In genomic region chr6:38698233-38698889, GRCm38 (mm10) we compare ENCODE assay signal across 12 mouse cellular contexts. TPM values are rescaled to one million over a fixed set of nuclear protein-coding genes. Genes with fewer than 3 reads are reported as not detected.
DNase-seq lines count a peak whose midpoint lies in the region; ATAC-seq lines count a peak whose summit lies in the region.
"Had no signal": no experiment of that assay in that cellular context is flagged by ENCODE, and none has a peak within 500 bp of the region (broad histone marks: within the 10 kb centered on the region; RNA-seq: fewer than 3 reads in every experiment).

No protein-coding gene starts in this region.

- H3K36me3 ChIP-seq in forebrain, embryonic 12.5 days (replicated peaks): peaks cover 77% of the 10 kb centered on the region
- H3K36me3 ChIP-seq in forebrain, embryonic 11.5 days (ENCODE audit: control insufficient read depth, insufficient read depth, low read length): peaks cover 12% of the 10 kb centered on the region; the same call in 1 of the 2 replicates

- H3K9ac ChIP-seq in forebrain, embryonic 12.5 days: no peak overlapping the region
- no peak overlapping the region for H3K9ac ChIP-seq in forebrain, embryonic 11.5 days (ENCODE audit: low read length)

- H3K9me3 ChIP-seq in forebrain, embryonic 12.5 days: no peaks in the 10 kb centered on the region
- H3K9me3 ChIP-seq in forebrain, embryonic 11.5 days (ENCODE audit: control insufficient read depth, low read length): no peaks in the 10 kb centered on the region

- H3K27me3 ChIP-seq in forebrain, embryonic 12.5 days: no peaks in the 10 kb centered on the region
- H3K27me3 ChIP-seq in forebrain, embryonic 11.5 days (ENCODE audit: control insufficient read depth, insufficient read depth, low read length): no peaks in the 10 kb centered on the region

- H3K4me2 ChIP-seq in forebrain, embryonic 12.5 days: no peak overlapping the region
- H3K4me2 ChIP-seq in forebrain, embryonic 11.5 days (ENCODE audit: low read depth, low read length, severe bottlenecking): no peak overlapping the region

- H3K4me3 ChIP-seq in forebrain, embryonic 12.5 days (replicated peaks): no peak overlapping the region
- H3K4me3 ChIP-seq in forebrain, embryonic 11.5 days (ENCODE audit: low read depth, low read length): no peak overlapping the region

- WGBS in forebrain, embryonic 12.5 days: 98% methylated on average over 18 of the region's 18 CpGs
- 94% methylated on average over 18 of the region's 18 CpGs for WGBS in forebrain, embryonic 11.5 days

- 0 out of 2 replicates have a peak, but pooled peaks have one; percentile 14 for ATAC-seq in forebrain, embryonic 12.5 days (ENCODE audit: low FRiP score)
- no peak for ATAC-seq in forebrain, embryonic 11.5 days (replicated peaks; ENCODE audit: low FRiP score)

- no peaks in the 10 kb centered on the region for H3K4me1 ChIP-seq in forebrain, embryonic 12.5 days
- H3K4me1 ChIP-seq in forebrain, embryonic 11.5 days (replicated peaks; ENCODE audit: control insufficient read depth, insufficient read depth, low read length): no peaks in the 10 kb centered on the region

- no peak overlapping the region for H3K27ac ChIP-seq in forebrain, embryonic 12.5 days
- no peak overlapping the region for H3K27ac ChIP-seq in forebrain, embryonic 11.5 days (ENCODE audit: low read depth, low read length)

- DNase-seq in forebrain, embryonic 11.5 days (ENCODE audit: low spot score): no peak
- peak; percentile 67 for DNase-seq in layer of hippocampus, adult 9-11 months
- no peak for DNase-seq in layer of hippocampus, postnatal 10 days (ENCODE audit: low spot score in 2 of 2)
- peak; percentile 60 for DNase-seq in brain, adult 2 months (ENCODE audit: low read depth, low spot score)
- DNase-seq in lung, postnatal 10 days: peak; percentile 72
- no peak for DNase-seq in left cerebral cortex, adult 8-10 months (ENCODE audit: low spot score in 2 of 2)
- no peak for DNase-seq in cerebellum, adult 11 months
- DNase-seq: right cerebral cortex, postnatal 4 days had no signal

RNA-seq across cellular contexts. Expression of gene Clec2l, which starts 35.5 kb away (rescaled TPM):
- polyA plus RNA-seq in forebrain, embryonic 12.5 days (2016; fragmentation: Nextera tagmentation; extraction: Ambion mirVana): 1.3 and 2.2 TPM in 2 replicates
- polyA plus RNA-seq in forebrain, embryonic 11.5 days (2014; fragmentation: Nextera tagmentation; extraction: Ambion mirVana): 0.95 and 1.9 TPM in 2 replicates
- 100 to 1,000 TPM; 113 to 119 TPM for total RNA-seq in layer of hippocampus, postnatal 10 days (2021)
- total RNA-seq in left cerebral cortex, adult 8-10 months (2022): 10 to 100 TPM; 53.3 to 64.2 (median 57.4) TPM
- total RNA-seq: hematopoietic stem cell, adult 5-6 weeks; liver, adult 2 months; megakaryocyte-erythroid progenitor cell, adult 5-6 weeks had no signal
- polyA plus RNA-seq: liver, adult 2 months had no signal

Comparison
In these comparisons a context has a peak if more than half of its experiments do, and no peak if none do; other contexts are left out.
1. DNase-seq: peak in layer of hippocampus, adult 9-11 months (single experiment), brain, adult 2 months (single experiment) and lung, postnatal 10 days (single experiment); none in forebrain, embryonic 11.5 days (single experiment), layer of hippocampus, postnatal 10 days (0 of 2), left cerebral cortex, adult 8-10 months (0 of 2) and cerebellum, adult 11 months (single experiment).